Mouse (Mus musculus): ENCODE measurements at regions not wholly inside any gene's neighbourhood (a gene's known extent, or its start where the extent isn't known, plus 50 kb on each side); places are given as distances from the start of the nearest gene placed in this dataset.

DNA sequence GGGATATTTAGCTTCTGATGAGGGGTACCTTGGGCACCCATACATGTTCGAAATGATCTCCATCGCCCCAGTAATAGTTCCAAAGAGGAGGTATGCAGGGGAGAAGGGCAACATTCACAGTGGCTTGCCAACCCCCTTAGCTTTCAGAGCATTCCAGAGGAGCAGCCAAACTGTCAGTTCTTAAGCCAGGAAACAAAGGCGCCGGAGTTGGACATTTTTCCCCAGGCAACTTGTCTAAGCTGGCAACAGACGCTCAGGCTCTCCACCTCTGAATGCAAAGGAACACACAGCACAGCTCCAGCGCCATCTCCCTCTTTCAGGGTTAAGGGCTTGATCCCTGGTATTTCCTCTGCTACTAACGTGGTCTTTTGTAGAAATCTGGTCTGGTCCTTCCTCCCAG, 169.2 kb upstream of the Kit start:
- TF ChIP-seq CTCF (conservative IDR thresholded peaks at IDR 0.05; ENCODE audit: low read length) (no peak), NANOG (IDR thresholded peaks at IDR 0.05; ENCODE audit: borderline replicate concordance, low read length) (no peak), POU5F1 (IDR thresholded peaks at IDR 0.05; ENCODE audit: borderline replicate concordance, low read length) (no peak)

Measured in E14TG2a.4 (cell line).